Mouse (Mus musculus) ES-Bruce4 (cell line): Measurements from ENCODE around the gene Rmdn2. TPM values are rescaled to one million over a fixed set of nuclear protein-coding genes. Genes with fewer than 3 reads are reported as not detected.

Experiments used
- H3K27ac ChIP-seq: 2 replicates; pipeline ENCODE4 v1.5.1; 2012; ENCODE audit warnings: low read length, inconsistent platforms; ENCODE audit not compliant: insufficient read depth
- H3K27me3 ChIP-seq: 2 replicates; pipeline ENCODE4 v1.6.1; 2012; ENCODE audit warnings: mild to moderate bottlenecking, low read length, inconsistent platforms; ENCODE audit not compliant: control insufficient read depth, poor library complexity, insufficient read depth, severe bottlenecking
- H3K36me3 ChIP-seq: 2 replicates; pipeline ENCODE4 v1.6.1; 2012; ENCODE audit warnings: inconsistent platforms, mild to moderate bottlenecking, low read length, moderate library complexity; ENCODE audit not compliant: control insufficient read depth, poor library complexity, insufficient read depth, severe bottlenecking
- H3K4me1 ChIP-seq: one replicate; pipeline ENCODE4 v1.8.1; 2011; ENCODE audit warnings: low read length; ENCODE audit not compliant: control insufficient read depth, insufficient read depth
- H3K4me3 ChIP-seq: 2 replicates; pipeline ENCODE4 v1.5.1; 2011; ENCODE audit warnings: low read depth, mild to moderate bottlenecking, low read length
- H3K9ac ChIP-seq: 2 replicates; pipeline ENCODE4 v1.6.1; 2012; ENCODE audit warnings: low read depth, mild to moderate bottlenecking, inconsistent platforms; ENCODE audit not compliant: poor library complexity, severe bottlenecking
- H3K9me3 ChIP-seq: replicated peaks from 2 replicates; pipeline ENCODE4 v1.6.1; 2012; ENCODE audit warnings: mild to moderate bottlenecking, low read length, inconsistent platforms; ENCODE audit not compliant: control insufficient read depth, poor library complexity, insufficient read depth, severe bottlenecking
- CTCF ChIP-seq: IDR thresholded peaks from one replicate; pipeline ENCODE4 v1.8.1; 2011; ENCODE audit warnings: low read depth, low read length
- EP300 ChIP-seq: IDR thresholded peaks from 2 replicates; pipeline ENCODE4 v1.6.1; 2011; ENCODE audit warnings: low read depth, low read length; ENCODE audit not compliant: insufficient read depth
- POLR2A ChIP-seq: IDR thresholded peaks from one replicate; pipeline ENCODE4 v1.8.1; 2011; ENCODE audit warnings: low read length; ENCODE audit not compliant: insufficient read depth
- polyA plus RNA-seq: library from polyadenylated mRNA; stranded (reverse); fragments of >200 nt; gene quantifications from 2 replicates; pipeline ENCODE4 v1.2.4, GENCODE M21; 2011; ENCODE audit warnings: low read depth; ENCODE audit not compliant: missing spikeins, insufficient read depth, insufficient read length

Gene Rmdn2
- polyA plus RNA-seq, 1 experiment = 2.0 TPM

DNA sequence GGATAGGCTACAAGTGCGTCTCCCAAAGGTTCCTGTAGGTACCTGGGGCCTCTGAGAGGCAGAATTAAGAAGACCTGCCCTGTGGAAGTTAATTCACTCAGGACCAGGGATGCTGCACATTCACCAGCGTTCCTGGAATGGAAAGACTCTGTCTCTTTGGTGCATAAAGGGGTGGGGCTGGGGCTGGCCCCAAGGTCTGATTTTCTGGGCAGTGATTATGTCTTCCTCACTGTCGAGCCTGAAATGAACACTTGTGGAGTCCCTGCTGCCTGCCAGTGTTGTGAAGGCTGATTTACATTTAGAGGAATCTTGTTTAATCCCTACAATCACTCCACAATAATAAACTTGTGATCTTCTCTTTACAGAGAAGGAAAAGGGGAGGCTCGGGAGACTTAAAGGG lies 121.4 kb downstream of the Rmdn2 start:
- H3K4me3 ChIP-seq = no peak overlapping the region
- no peak overlapping the region for H3K27ac ChIP-seq
- no peaks in the 10 kb centered on the region for H3K9me3 ChIP-seq
- no peaks in the 10 kb centered on the region for H3K27me3 ChIP-seq
- H3K36me3 ChIP-seq = no peaks in the 10 kb centered on the region
- TF ChIP-seq CTCF (no peak), POLR2A (no peak), EP300 (no peak)
- no peak overlapping the region for H3K9ac ChIP-seq
- no peaks in the 10 kb centered on the region for H3K4me1 ChIP-seq

GRCm38 (mm10) chr17:79737598-79737997 lies 125.9 kb downstream of the Rmdn2 start:
- H3K36me3 ChIP-seq = no peaks in the 10 kb centered on the region

DNA sequence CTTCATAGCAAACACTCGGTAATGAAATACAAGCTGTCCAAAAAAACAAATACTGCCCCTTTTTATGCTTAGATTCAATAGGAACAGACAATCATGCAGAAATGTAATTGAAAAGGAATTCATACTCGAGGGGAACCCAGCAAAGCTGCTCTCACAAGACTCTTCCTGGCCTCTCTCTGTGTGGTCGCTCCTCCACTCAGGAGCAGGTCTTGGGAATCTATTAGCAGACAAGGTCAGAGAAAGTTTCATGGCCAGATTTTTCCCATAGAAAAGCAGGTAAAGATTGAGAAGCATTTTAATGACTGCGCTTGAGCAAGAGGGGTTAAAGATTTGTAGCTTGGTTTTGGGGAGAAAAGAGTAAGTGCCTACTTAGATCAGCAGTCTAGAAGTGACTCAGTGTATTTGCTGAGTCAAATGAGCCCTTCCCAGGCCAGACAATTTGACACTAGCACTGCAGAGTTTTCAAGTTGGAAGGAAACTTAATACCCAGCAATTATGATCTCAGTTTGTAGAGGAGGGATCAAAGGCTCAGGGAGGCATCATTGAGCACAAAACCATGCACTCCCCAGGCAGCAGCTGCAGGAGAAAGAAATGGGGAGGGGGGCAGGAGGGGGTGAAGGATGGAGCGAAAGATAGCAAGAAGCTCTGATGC lies 127.3 kb downstream of the Rmdn2 start:
- no peaks in the 10 kb centered on the region for H3K36me3 ChIP-seq
- no peak overlapping the region for H3K27ac ChIP-seq
- no peaks in the 10 kb centered on the region for H3K27me3 ChIP-seq
- TF ChIP-seq POLR2A = no peak
- no peak for TF ChIP-seq CTCF
- TF ChIP-seq EP300 = no peak
- no peak overlapping the region for H3K4me3 ChIP-seq
- H3K9me3 ChIP-seq = no peaks in the 10 kb centered on the region
- no peaks in the 10 kb centered on the region for H3K4me1 ChIP-seq
- no peak overlapping the region for H3K9ac ChIP-seq

More at GRCm38 (mm10) chr17:79737598-79737997, 125.9 kb downstream of the Rmdn2 start:
- no peaks in the 10 kb centered on the region for H3K9me3 ChIP-seq
- no peak overlapping the region for H3K27ac ChIP-seq
- no peak overlapping the region for H3K9ac ChIP-seq
- H3K27me3 ChIP-seq = no peaks in the 10 kb centered on the region
- no peak overlapping the region for H3K4me3 ChIP-seq
- TF ChIP-seq EP300 (no peak), CTCF (no peak), POLR2A (no peak)
- no peaks in the 10 kb centered on the region for H3K4me1 ChIP-seq

- Histone ChIP-seq H3K36me3 (no peaks in the 10 kb centered on the region), H3K9me3 (no peaks in the 10 kb centered on the region), H3K27me3 (no peaks in the 10 kb centered on the region), H3K27ac (no peak overlapping the region), H3K4me1 (peaks cover 3% of the 10 kb centered on the region), H3K4me3 (no peak overlapping the region), H3K9ac (no peak overlapping the region)
- no peak for TF ChIP-seq EP300
- no peak for TF ChIP-seq POLR2A
- TF ChIP-seq CTCF = no peak
Observed at GRCm38 (mm10) chr17:79742635-79743034, 131.0 kb downstream of the Rmdn2 start.

Other genes starting within 250 kb of the Rmdn2 start
- gene Cyp1b1, start 103.2 kb downstream of the Rmdn2 start, polyA plus RNA-seq = 7.5 and 8.4 TPM in 2 replicates